Mouse (Mus musculus): ENCODE measurements around the gene Fn1.

Fn1 gene

DNA sequence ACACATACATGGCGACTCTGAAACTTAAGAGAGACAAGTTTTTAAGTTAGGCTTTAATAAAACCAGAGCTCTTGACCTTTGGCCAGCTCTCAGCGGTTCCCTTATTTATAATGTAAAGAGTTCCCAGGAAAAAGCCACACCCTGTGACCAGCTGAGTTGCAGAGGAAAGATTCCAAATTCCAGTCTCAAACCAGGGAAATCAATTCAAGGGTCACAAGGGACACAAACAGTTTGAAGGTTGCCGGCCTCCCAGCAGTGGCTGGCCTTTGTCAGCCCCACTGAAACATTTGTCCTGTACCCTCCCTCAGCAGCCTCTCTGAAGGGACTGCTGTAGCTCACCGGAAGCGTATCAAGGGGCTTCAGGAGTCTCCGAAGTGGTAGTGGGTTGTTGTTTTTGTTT is 2.3 kb downstream of the Fn1 start:
- no peak for DNase-seq (ENCODE audit: low read depth, low spot score)

DNA sequence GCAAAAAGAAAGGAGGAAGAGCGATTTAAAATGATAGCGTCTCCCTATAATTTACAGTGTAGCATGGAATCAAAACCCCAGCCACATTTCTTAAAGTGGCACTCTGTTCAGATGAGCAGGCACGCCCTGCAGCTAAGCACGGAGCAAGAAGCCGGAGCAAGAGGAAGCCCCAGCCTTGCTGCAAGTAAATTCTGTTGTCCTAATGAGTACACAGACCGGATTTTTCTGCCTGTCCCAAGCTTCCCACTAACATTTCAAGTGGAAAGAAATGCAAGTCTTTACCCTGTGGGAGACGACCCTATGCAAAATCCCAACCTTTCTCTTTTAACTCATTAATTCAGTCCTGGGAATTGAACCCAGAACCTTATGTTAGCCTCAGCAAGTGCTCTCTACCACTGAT is 4.8 kb downstream of the Fn1 start:
- no peak for DNase-seq (ENCODE audit: low read depth, low spot score)

DNA sequence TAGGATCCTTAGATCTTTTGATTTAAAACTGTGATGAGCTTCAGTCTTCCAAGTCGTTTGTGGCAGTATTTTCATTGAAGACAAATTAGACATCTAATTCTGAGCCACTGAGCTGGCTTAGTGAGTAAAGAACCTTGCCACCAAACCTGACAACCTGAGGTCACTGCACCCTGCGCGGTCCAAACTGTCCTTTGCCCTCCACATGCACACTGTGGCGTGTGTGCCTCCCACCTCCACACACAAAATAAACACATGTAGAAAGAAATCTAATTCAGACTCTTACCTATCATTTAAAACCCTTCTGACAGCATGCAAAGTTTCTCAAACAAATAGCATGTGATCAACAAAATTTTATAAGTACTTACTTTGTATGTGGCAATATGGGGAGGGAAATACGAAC is 6.2 kb downstream of the Fn1 start:
- DNase-seq (ENCODE audit: low read depth, low spot score) = no peak

DNA sequence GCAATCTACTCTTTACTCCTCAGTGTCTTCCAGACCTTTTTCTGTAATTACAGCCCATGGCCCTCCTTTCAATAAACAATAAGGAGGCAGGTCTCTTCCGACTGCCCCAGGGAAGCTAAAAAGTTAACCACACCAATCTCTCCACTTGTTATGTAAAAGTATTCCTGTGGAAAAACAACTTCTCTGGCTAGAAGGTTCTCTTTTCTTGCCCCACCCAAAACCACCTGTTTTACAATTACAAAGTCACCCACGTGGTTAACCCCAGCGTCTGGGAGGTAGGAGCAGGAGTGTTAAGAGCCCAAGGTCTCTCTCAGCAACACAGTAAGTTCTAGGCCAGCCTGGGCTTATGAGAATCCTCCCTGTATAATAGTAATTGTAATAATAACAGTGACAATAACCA is 7.0 kb downstream of the Fn1 start:
- no peak for DNase-seq (ENCODE audit: low read depth, low spot score)

DNA sequence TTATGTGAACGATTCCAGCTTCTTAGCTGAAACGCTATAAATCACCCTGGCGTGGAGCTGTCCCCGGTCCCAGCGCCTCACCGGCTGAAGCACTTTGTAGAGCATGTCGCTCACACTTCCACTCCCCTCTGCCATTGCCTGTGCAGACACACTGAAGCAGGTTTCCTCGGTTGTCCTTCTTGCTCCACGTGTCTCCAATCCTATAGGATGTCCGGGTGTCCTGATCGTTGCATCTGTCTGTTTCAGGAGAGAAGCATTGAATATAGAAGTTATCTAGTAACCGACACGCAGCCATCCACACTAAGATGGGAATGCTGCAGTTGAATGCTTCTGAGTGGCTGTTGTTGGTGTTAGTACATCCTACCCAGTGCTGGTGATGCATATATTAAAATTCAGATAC is 7.5 kb downstream of the Fn1 start:
- no peak for DNase-seq (ENCODE audit: low read depth, low spot score)

DNA sequence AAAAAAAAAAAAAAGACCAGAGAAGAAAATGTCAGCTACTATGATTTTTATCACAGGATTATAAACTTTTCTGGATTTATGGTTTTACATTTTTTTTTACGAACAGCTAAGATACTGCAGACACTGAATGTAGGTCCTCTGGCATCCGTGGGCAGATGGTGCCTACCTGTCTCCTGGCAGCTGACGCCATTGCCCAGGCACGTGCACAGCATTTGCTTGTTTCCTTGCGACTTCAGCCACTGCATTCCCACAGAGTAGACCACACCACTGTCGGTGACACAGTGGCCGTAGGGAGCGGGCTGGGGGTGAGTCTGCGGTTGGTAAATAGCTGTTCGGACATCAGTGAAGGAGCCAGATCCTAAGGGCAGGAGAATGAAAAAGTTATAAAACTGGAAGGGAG is 10.2 kb downstream of the Fn1 start:
- no peak for DNase-seq (ENCODE audit: low read depth, low spot score)

DNA sequence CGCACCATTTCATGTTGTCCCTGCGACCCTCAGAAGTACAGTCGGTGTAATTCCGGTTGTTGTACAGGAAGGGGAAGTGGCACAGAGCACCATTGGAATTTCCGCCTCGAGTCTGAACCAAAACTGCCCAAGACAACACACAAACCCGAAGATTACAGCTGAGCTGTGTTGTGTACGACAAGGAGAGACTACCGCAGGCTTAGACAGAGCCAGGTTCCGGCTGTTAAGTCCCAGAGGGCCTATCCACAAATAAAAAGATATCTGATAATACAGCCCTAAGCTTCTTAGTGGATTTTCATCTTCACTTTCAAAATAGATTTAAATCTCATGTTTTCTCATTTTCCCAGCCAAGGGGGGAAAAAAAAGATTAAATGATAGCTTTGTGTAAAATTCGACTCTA is 11.8 kb downstream of the Fn1 start:
- no peak for DNase-seq (ENCODE audit: low read depth, low spot score)

DNA sequence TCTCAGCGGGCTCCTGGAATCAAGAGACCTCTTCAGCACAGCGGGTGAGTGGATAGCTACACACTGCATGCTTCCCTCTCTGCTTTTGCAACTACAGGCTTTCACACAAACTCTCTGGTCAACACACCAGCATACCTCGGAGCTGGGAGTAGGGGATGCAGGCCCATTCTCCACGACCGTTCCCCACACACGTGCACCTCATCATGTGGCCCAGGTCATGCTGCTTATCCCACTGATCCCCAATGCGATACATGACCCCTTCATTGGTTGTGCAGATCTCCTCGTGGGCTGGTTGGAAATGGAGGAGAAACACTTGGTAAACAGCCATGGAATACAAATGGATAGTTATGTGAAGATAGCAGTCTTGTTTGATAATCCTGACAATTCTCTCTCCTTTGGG is 12.8 kb downstream of the Fn1 start:
- DNase-seq (ENCODE audit: low read depth, low spot score) = no peak

DNA sequence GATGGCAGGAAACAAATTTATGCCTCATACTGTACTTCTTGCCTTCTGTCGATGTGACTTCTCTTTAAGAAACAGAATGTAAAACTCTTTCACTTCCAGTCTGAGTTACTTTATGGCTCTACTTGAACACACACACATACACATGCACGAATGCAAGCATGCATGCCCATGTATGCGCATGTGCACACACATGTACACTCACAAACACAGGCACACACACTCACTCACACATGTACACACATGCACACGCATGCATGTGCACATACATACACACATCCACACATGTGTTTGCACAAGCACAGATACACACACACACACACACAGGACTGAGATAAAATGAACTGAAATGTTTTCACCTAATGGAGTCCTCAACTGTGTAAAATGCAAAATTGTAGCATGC is 16.3 kb downstream of the Fn1 start:
- no peak for DNase-seq (ENCODE audit: low read depth, low spot score)

DNA sequence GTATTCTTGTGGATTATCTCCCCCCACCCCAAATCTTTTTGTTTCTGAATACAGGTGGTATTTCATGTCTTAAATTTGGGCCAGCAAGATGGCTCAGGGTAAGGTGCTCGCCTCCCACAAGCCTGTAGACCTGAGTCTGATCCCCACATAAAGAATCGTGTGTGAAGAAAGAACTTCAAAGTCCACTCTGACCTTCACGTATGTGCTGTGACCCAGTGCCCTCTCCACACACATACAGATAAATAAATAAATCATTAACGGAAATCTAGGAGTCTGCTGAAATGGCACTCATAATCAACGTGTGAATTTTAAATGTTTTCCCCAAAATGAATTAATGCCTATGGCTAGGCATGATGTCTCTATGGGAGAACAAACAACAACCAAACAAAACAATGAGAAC is 16.9 kb downstream of the Fn1 start:
- DNase-seq (ENCODE audit: low read depth, low spot score) = no peak

DNA sequence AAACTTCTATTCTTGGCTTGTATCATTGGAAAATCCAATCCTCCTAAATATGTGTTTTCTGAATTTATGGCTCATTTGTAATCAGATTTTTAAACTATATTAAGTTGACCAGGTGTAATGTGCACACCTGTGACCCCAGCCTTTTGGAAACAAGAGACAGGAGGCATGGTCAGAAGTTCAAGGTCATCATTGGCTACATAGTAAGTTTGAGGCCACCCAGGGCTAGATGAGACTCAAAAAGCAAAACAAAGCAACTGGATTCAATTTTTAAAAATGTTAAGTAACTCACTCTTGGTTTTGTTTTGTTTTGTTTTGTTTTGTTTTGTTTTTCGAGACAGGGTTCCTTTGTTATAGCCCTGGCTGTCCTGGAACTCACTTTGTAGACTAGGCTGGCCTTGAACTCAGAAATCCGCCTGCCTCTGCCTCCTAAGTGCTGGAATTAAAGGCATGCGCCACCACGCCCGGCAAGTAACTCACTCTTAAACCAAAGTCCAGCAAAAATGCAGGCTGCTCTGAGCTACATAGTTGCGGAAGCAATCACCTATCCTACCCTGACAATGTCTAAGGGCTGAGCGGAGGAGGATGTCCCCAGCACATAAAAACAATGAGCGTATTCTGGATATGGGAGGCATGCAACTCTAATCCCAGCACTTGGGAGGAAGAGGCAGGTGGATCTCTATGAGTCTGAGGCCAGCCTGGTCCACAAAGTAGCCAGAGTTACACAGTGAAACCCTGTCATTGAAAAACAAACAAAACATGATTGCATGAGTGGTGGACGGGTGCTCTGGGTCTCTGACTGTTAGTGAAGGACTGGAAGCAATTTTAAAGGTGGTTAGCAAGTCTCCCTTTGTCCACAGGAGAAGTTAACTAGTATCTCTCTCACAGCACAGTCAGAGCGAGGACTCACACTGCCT is 17.6 kb downstream of the Fn1 start:
- DNase-seq (ENCODE audit: low read depth, low spot score) = no peak

DNA sequence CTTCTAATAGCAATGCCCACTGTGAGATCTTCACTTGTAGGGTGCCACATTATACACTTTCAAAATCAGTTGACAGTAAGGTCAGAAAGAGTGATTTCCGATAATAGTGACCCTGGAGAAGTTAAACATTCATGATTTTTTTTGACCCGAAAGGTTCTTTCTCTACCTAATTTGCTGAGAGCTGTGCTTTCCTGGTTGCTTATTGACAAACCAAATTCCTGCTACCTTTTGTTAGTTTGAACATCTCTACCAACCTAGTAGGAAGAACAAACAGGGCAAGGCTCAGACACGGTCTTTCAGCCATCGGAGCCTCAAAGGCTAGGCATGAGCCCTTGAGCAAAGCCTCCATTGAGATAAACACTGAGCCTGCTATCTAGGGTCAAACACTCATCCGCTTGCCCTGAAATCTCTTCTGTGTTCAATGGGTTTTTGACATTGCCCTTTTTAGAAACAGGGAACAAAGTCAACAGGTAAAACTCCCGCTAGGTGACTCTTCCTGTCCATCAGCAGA is 18.5 kb downstream of the Fn1 start:
- DNase-seq (ENCODE audit: low read depth, low spot score) = no peak

DNA sequence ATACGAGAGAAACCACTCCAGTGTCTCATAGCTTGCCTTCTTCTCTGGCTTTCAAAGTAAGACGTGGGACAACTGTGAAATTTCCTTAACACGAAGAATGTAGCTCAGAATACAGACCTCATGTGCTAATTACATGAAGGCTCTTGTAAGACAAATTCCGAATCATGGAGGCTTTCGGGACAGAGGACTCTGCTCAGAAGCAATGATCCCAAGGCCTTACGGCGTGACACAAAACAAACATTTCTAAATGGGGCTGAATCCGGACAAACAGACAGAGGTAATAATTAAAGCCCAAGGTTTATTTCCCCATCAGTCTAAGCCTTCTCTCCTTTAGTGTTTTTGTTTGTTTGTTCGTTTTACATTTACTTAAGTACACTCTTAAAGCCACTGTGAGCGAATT is 20.6 kb downstream of the Fn1 start:
- no peak for DNase-seq (ENCODE audit: low read depth, low spot score)

DNA sequence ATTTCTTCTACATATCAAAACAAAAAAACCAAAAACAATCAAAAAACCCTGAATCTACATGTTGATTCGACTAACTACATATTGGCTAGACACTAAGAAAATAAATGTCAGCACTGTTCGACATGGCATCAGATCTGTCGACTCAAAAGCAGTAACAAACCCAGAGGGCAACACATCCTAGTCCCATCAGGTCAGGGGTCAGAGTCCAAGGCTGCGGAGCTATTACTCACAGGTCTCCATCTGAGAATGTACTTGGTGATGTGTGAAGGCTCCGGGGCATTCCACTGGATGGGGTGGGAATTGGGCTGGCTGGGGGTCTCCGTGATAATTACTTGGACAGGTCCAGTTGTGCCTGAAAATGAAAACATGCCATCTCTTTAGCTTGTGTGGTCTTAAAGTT is 21.2 kb downstream of the Fn1 start:
- DNase-seq (ENCODE audit: low read depth, low spot score) = no peak

DNA sequence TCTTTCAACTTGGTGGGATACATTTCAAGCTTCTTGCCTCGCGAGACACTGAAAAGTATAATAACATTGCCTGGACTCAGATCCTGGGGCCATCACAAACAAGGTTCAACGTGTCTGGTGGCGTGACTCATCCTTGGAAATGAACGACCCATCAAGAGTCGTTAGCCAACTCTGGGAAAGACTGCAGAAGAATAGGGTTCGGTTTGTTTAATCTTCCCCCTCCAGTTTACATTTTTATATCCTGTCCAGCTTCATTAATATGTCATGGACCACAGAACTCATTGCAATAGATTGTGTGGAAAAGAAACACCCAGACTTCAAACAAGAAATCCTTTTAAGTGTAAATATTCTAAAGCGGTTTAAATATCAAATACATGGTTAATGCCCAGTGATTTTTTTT is 22.8 kb downstream of the Fn1 start:
- DNase-seq (ENCODE audit: low read depth, low spot score) = no peak

DNA sequence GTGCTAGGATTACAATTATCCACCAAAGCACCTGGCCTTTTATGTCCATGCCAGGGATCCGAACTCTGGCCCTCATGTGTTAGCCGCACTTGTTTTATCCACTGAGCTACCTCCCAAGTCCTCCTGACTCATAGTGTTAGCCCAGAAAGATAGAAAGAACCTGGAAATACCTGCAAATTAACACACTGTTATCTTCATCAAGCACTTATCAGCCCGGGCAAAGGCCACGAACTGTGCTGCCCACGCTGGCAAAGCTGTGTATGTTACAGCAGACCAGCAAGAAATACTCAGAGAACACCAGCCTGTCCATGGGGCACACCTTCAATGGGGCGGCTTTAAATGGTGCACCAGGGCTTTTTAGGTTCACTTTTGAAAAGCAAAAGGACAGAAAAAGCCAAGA is 29.4 kb downstream of the Fn1 start:
- DNase-seq (ENCODE audit: low read depth, low spot score) = no peak

DNA sequence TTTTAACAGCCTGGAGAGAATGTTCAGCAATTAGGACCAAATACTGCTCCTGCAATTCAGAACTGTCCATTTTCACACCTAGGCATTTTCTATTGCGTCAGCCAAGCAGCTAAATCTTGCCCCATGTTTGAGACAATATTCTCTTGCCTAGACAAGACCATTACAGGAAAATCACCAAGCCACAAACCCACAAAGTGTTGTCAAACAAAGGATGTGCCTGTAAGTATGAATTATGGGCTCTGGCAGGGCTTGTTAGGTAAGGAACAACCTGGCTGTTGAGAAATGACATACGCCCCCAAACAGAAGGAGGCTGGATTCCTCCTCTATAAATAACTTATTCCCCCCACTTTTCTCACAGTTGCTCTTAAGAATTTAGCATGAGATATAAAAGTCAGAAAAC is 31.5 kb downstream of the Fn1 start:
- DNase-seq (ENCODE audit: low read depth, low spot score) = no peak

DNA sequence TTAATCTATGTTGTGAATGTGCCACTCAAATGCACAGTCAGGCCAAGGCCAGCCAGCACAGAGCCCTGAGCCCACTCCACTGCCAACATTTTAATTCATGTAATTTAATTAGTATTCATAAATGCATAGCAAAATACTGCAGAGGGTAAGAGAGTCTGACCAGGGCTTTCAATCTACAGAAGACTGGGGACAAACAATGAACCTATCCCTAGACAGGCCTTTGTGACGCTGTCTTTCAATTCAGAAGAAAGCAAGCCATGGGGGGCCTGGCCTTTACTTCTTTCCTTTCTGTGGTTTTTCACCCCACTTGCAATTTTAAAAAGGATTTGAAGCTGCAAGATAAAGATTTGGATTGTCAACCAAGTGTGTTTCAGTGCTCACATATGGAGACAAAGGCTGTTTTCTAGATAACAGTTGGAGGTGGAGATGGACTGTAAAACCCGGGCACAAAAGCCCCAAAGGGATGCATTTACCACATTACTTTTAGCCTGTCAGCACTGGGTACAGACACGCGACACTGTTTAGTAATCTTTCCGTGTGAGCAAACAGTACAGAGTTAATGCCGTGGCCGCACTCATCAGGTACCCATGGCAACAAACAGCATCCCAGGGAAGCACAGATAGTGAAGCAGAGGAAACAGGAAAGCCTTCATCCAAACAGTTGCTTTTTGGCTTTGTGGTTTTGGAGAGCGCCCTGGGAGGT is 38.3 kb downstream of the Fn1 start:
- DNase-seq (ENCODE audit: low read depth, low spot score) = no peak

DNA sequence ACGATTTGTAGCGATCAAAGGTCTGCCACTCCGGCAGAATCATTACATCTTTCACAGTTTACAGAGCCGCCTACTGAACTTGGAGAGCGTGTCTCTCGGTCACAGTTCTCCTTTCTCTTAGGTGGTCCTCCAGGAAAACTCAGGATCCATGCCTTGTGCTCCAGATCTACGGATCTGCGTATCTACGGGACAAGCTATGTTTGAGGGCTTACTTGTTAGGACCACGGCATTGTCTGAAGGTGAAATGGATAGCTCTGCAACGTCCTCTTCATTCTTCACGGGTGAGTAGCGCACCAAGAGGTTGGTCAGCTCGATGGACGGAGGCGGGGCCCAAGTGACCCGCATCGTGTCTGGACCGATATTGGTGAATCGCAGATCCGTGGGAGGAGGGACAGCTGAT is 40.7 kb downstream of the Fn1 start:
- DNase-seq (ENCODE audit: low read depth, low spot score) = no peak

DNA sequence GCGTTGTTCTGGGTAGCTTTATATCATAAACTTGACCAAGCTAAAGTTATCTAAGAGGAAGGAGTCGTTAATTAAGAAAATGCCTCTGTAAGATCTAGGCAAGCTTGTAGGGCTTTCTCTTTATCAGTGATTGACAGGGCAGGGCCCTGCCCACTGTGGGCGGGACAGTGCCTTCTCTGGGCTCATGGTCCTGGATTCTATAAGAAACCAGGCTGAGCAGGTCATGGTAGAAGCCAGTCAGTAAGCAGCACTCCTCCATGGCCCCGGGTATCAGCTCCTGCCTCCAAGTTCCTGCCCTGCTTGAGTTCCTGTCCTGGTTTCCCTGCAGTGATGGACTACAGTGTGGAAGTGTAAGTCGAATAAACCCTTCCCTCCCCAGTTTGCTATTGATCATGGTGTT is 43.1 kb downstream of the Fn1 start:
- no peak for DNase-seq (ENCODE audit: low read depth, low spot score)

DNA sequence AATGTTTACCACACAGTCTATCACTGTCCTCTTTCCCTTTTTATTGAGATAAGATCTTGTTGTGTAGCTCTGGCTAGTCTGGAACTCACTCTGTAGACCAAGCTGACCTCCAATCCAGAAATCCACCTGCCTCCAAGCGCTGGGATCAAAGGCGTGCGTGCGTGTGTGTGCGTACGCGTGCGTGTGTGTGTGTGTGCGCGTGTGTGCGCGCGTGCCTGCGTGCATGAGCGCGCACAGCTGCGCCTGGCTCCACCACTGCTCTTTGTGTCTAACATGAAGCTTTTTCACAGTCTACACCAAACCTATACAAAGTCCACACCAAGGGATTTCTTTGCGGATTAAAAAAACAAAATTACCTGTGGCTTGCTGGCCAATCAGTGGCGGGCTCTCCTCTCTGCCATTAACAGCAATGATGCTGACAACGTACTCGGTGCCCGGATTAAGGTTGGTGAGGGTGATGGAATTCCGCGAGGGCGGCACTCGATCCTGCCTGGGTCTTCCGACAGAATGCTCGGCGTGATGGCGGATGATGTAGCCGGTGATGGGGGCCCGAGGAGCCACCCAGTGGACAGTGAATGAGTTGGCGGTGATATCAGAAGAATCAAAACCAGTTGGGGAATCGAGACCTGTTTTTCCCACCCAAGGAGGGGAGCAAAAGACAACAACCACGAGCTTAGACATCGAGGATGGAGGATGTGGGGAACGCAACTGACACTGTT is 43.8 kb downstream of the Fn1 start:
- DNase-seq (ENCODE audit: low read depth, low spot score) = no peak

DNA sequence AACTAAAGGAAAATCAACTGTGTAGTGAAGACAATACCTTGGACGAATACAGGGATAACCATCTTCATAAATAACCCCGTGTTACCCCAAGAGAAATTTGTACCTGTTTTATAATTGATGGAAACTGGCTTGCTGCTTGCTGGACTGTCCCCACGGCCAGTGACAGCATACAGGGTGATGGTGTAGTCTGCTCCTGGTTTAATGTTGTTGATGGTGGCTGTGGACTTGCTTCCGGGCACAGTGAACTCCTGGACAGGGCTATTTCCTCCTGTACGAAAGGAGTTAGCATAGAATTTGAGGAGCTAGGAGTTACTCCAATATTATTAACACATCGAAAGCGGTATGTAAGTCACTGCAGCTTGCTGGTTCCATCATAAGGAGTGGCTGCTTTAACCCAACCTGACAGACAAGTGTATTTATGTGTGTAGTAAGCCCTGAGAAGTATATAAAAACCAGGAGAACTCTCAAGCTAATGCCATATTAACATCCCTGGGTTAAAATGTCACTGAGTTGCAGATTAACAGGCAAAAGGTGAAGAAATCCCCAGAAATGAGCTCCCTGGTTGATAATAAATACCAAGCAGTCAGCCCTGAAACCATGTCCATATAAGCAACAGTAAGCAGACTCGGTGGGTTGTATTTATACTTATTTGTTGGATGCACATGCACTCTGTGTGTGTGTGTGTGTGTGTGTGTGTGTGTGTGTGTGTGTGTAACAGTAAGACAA is 46.2 kb downstream of the Fn1 start:
- DNase-seq (ENCODE audit: low read depth, low spot score) = no peak

Measured in telencephalon, adult 2 months (tissue).